Mouse (Mus musculus) telencephalon, adult 2 months (tissue): ENCODE measurements around the gene Mthfd2l.
A peak's percentile ranks its signal among the peaks of the same experiment; 100 is the strongest.

Source experiments
- DNase-seq: peaks from one replicate; pipeline ENCODE4 v3.0.0-alpha.2; 2011; ENCODE audit warnings: low read depth, low spot score

The Mthfd2l gene

DNA sequence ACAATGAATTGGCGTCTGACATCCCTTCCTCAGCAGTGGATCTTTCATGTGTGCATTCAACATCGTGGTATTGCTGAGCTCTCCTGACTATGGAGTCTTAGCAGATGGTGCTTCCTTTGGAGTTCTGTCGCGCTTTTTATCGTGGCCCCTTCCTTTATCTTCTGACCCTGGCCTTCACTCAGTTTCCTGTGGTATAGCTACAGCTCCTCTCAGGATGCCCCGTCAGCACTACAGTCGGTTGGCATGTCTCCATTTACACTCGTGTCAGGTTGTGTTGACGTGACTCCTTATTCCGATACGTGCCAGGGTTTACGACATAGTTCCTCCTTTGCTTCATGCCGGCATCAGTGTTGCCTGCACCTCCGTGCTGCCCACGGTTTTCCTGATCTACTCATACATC, 18.6 kb downstream of the Mthfd2l start:
- no peak for DNase-seq

DNA sequence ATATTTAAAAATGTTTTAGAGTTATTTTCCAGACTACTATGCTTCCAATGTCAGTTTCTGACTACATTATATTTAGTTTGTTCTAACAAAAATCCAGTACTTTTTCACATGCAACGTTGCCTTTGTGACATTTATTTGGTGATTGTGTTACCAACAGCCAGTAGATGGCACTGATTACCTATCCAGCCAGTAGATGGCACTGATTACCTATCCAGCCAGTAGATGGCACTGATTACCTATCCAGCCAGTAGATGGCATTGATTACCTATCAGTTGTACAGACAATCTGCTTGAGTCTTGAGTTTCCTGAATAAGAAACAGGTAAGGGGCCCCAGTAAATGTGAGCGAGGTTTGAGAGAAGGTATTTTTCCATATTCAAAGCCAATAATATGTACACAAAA, 20.6 kb downstream of the Mthfd2l start:
- peak; percentile 19 for DNase-seq

DNA sequence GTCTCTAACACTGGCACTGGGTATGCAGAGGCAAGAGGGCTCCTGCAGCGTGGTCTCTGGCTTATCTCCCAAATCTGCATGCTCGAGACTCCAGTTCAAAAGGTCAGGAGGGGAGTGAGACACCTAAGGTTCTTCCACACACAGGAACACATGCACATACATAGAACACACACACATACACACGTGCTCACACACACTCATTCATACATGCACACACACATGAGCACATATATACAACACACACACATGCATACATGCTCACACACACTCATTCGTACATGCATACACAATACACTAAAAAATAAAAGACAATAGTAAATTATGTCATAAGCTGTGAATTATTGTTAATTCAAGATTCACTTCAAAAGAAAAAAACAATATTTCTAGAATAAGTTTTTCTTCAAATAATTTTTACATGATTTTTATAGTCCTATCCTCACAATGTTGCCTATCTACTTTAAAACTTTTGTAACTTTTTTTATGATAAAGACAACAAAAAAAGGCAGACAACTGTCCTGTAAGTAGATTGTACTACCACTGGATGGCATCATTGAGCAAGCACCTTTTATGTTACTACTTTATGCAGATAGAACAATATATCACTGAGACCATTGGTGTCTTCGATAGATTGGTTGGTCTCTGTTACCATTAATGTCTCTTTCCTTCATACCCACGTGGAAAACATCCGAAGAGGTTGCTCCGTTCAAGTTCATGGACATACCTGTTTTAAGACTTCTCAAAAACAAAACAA, 22.0 kb downstream of the Mthfd2l start:
- DNase-seq: no peak

DNA sequence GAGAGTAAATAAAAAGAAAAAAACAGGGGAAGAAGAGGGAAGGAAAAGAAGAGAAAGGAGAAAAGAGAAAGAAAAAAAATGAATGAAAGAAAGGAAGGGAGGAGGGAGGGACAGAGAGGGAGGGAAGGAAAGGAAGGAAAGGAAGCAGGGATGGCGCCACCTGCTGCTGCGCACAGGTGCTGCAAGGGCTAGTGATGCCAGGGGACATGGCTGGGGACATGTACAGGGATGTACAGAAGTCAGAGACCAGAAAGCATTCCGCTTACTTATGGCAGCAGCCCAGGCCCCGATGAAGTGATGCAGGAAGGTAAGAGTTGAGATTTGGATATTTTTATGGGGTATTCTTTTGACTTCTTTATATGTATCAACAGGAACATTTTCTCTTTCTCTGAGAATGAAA, 33.4 kb downstream of the Mthfd2l start:
- DNase-seq: no peak

DNA sequence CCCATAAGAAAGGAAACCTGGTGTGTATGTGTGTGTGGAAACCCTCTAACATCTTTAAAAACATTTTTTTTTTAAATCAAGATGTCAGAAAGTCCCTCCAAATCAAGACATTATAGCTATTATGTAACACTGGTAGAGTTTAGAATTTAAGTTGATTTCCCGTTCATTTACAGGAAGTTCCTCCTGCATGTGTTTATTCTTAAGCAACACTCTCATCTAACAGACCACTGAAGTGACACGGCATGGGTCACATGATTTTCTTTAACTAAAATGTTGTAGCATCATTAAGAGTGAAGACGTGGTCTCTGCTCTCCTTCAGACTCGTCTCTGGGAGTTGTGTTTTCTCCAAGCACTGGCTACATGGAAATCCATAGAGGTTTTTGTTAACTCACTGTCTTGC, 33.8 kb downstream of the Mthfd2l start:
- DNase-seq: no peak

DNA sequence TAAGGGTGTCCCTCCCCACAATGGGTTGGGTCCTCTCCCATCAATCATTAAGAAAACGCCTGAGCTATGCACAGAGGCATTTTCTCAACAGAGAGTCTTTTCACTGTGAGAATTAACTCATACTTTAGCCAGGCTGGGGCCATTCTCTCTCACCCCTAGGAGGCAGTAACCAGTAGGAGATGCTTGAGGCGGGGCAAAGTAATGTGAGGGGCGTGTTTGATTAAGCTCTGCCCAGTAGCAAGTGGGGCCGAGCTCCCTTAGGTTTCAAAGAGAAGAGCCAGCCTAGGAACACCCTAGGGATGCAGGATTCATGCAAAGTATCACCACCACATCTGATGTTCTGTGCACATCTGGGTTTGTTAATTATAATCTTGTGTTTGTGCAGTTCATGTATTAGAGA, 34.5 kb downstream of the Mthfd2l start:
- no peak for DNase-seq

DNA sequence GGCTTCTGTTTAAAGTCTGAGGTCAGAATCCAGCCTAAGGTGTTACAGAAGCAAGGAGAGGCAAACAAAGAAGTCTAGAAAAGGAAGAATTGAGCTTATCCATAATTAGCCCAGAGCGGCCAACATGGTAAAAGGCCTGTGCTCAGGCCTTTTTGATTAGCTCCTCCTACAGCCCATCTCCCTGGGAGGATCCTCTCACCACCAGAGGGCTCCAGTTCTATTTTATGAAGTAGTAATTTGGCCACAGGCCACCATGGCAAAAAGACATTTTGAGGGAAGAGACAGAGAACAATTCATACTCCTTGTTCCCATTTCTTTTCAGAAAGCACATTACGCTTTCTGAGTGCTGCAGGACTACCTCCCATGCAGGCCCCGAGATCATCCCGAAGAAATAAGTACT, 46.3 kb downstream of the Mthfd2l start:
- peak; percentile 34 for DNase-seq

DNA sequence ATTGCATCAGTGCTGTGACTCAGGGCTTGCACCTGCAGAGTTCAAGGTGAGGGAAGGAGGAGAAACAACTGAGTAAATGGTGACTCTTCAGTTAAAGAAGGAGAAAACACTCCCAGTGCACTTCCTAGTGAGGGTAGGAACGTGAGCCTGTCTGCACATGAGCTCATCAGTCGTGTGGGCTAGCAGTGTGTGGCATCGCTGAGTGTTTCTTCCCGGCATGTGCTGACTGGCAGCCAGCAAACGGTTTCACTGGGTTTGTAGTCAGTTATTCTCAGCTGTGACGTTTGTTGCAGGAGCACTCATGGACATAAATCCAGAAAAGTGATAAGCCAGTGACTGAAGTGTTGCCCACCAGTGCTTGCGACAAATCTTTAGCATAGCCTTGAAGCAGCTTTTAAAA, 49.4 kb downstream of the Mthfd2l start:
- DNase-seq: no peak

DNA sequence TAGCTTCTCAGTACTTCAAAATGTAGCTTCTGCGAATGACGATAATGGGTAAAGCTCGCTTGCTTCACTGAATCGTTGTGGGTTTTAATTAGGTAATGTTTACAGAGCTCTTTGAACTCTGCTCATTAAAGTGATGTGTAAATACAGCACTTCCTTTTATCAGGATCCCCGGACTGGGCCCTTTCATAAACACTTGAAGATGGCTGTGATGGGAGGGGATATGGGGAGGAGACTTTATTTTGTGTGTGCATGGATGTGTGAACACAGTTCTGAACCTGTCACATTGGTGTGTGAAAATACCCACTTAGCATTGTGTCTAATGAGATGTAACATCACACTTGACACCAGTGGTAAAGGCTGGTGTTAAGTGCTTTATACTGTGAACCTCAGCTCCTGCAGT, 56.7 kb downstream of the Mthfd2l start:
- no peak for DNase-seq

DNA sequence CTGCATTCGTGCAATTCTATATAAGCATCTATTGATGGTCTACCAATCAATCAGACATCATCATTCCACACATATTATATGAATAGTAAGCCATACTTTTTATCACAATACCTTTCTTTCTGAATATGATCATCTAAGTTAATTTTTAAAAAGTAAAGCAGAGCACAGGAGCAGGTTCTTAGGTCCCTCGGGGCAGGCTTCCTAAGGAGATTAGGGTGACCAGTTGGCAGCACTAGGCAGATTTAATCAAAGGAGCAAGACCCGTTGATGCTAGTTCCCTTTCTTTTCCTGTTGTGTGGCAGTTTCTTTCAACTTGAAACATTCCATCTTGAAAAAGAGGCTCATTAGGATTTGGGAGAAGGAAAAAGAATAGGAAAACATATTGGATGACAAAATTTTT, 57.2 kb downstream of the Mthfd2l start:
- no peak for DNase-seq

DNA sequence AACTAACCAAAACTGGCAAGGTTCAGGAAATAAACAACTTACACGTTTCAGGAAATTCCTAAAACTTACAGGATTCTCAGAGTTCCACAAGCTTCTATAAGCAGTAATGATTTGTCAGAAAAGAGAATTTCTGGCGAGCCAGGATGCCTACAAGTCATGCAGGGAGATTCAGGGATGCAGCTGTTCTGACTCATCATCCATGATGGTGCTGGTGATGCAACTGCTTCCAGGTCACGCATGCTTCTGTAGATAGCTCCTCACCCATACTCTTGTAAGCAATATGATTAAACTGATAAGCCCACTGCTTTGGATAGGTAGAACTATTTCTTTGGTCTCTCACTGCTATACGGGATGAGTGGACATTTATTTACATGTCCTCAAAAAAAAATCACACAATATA, 57.7 kb downstream of the Mthfd2l start:
- no peak for DNase-seq

DNA sequence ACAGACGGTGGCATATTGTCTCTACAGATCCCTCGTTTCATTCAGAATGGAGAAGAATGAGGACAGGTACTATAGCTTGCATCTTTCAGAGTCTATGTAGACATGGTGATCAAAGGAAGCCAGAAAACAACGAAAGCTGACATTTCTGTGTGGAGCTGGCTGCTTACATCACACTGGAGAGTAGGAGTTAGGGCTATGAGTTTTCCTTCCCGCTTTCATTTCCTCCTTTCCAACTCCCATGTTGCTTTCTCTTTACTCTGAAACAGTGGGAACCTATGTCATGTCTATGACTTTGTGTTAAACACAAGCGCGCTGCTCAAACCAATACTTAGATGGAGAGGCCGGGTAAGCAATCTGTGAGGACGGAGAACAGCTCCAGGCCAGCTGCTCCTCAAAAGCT, 69.0 kb downstream of the Mthfd2l start:
- DNase-seq: no peak

DNA sequence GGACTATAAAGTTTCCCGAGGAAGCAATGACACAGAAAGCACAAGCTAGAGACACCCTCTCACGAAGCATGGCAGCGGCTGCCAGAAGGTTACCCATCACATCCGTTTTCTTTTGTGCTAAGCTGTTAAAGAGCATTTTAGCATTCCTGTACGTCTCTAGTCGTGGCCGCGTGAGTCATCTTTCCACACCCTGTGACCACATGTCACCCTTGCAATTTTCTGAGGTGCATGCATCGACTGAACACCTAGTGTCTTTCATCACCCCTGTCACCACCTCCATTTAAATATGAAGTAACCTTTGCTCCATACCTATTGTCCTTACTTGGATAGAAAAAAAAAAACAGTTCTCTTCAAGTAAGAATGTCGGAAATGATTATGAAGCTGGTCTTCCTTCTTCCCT, 84.3 kb downstream of the Mthfd2l start:
- no peak for DNase-seq

DNA sequence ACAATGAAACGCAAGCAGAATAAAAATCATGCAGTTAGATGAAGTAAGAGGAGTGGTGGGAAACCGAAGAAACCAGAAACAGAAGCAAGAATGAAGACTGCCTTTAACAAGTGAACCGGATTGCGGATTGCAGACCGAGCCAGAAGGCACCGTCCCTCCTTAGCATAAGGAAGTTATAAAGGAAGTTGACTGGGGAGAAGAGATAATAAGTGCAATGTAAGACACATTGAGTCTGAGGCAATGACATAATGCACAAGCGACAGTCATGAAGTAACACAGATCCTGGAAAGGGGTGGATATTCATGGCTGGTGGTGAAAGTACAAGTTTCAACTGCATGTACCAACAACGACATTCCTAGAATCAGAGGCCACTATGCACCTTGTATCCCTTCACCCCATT, 92.2 kb downstream of the Mthfd2l start:
- no peak for DNase-seq

DNA sequence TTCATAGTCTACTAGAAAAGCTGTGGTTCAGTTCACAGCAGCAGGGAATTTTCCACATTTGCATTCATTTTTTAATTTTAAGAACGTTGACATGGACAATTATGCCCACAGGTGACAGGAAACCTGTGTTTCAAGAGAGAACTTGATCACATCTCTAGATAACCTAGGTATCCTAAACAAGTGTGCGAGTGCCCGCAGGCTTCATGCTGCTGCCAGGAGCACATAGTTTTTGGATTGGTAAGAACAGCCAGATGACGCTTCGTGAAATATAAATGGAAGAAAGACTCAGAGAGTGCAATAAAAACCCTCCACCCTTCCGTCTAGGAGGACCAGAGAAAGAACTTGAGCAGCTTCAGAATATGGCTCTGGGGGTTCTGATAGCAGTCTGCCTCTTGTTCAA, 96.2 kb downstream of the Mthfd2l start, which contains the start of gene Epgn:
Gene Epgn (plus strand): TSS at position 301 of the 400 bp plus-strand sequence.
- no peak for DNase-seq

DNA sequence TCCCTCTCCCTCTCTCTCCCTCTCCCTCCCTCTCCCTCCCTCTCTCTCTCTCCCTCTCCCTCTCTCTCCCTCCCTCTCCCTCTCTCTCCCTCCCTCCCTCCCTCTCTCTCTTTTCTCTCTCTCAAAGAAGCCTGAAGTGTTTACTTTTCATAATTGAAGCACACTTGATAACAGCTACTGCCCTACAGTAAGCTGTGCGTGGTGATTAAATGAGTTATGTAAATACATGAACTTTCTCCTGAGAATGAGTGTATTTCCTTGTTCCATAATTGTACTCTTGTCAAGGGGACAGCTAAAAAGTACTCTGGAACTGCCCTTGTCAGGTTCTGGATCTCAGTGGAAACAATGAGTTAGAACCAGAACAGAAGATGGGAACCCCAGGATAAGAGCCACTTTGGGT, 96.9 kb downstream of the Mthfd2l start:
- DNase-seq: no peak

DNA sequence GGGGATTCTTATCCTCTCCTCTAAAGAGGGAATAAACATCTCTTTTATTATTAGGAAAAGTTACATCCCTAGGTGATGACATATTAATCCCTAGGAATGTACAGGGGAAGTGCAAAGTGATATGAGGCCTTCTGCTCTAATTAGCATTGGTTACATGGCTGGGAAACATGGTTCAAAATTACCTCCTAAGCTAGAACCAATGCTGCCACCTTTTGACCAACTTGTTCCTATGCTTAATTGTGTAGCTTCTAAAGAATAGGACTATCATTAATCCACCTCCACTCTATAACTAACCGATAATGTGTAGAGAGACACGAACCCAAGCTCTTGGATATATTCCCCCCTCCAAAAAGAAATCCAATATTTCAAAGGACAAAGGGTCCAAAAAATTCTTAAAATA, 99.7 kb downstream of the Mthfd2l start:
- no peak for DNase-seq

DNA sequence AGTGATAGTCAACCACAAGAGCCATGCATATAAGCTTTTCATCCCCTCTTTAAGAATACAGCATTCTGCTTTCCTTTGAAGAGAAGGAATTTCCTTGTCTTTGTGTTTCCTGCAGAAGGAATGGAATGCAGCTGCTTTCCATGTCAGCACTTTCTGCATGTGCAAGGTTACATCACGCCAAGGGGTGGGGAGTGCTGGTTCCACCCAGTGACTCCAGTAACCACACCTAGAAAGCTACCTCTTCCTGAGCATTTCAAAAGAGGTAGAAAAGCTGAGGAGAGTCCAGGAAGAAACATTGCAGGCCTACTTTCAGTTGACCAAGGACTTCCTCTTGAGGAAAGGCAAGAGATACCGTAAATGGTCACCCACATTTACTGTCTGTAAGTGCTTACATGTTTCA, 104.4 kb downstream of the Mthfd2l start:
- no peak for DNase-seq

DNA sequence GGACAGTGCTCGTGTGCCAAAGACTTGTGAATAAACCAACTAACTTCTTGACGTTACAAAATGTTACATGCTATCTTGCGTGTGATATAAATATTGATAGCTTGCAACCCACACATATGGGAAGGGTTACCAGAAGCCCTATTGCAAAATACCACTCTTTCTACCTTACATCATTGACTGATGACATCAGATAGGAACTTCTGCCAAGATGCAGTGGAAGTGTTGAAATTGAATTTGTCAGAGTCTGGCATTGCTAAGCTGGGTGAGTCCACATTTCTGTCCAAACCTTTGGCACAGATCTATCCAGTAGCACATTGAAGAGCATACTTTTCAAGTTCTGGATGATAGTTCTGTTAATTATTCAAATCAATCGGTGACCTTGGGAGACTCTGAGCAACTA, 105.7 kb downstream of the Mthfd2l start:
- no peak for DNase-seq

DNA sequence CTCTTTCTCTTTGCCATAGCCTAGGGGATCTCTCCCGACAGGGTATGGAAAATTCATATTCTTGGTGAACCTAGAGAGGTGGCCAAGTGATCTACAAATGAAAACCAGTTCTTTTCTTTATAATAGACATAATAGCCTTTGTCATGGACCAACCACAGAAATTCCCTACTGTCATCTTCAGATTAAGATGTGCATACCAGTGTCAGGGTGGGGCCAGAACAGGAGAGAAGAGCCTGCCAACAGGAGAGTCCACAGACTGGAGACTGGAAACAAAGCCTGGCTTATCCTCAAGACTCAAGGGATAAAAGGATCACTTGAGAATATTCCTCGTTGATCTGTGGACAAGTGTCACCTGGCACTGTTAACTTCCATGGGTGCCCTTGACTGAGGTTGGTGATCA, 106.8 kb downstream of the Mthfd2l start:
- DNase-seq: no peak

DNA sequence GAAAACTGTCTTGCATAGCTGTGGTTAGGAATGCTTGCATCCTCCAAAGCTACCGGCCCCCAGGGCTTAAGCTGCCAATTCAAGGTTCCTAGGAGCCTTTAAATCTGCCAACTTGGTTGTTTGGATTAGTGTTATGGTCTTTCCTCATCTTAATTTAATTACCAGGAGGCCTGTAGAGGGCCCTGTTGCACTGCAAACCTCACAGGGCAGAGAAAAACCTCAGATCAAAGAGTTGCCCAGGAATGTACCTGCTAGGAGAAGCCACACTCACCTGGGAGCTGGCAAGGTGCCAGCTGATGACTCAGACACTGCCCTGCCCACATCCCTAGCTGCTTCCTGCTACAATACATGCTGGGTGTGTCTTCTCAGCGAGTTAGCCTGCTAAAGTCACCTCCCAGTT, 107.6 kb downstream of the Mthfd2l start:
- no peak for DNase-seq

DNA sequence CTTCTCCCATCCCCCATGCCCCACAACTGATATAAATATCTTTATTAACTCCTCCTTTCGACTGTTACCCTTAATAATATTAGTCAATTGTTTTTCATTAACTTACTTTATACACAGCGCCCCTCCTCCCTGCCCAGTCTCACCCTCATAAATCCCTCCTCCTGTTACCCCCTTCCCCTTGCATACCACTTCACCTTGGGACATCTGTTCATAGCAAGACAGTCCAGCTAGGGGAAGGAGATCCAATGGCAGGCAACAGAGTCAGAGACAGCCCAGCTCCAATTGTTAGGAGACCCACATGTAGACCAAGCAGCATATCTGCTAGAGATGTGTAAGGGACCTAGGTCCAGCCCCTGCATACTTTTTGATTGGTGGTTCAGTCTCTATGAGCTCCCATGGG, 108.0 kb downstream of the Mthfd2l start:
- no peak for DNase-seq

DNA sequence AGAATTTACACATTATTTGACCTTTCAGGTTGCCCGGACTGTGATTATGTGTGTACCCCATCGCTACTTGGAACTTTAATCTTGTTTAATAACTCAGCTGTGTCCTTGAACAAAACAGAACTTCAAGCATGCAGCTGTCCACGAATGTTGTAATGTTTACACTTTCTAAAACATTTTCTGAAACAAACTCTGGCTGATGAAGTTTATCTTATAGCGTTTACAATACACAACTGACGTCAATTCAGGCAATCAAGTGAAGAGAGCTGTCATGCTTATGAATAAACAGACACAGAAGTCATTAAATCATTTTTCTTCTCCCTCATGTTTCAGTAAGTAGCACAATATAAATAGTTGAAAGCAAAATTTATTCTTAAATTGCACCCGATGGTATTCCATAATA, 117.1 kb downstream of the Mthfd2l start:
- DNase-seq: no peak

DNA sequence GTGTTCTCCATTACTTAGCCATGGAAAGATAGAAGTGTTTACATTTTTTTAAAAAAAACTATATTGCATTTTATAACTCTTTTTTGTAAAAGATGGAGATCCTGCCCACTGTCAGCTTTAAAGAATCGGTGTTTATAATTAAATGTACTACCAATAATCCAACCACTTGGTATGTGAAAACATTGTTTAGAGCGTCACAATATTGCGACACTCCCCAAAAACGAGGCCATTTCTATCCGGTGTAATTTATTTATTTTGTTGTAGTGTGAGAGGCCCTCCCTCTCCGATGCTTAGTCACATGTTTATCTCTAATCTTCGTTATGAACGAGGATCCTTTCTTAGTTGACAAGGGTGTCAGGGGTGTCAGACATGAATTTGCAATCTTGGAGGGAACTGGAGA, 117.5 kb downstream of the Mthfd2l start:
- no peak for DNase-seq
